Mouse (Mus musculus): ENCODE measurements around the gene Fryl. TPM values are rescaled to one million over a fixed set of nuclear protein-coding genes. Genes with fewer than 3 reads are reported as not detected.
A peak's percentile ranks its signal among the peaks of the same experiment; 100 is the strongest.

The Fryl gene
- 43.1 and 69.8 TPM in 2 replicates for polyA plus RNA-seq (2012; rRNA removed)

GRCm38 (mm10) chr5:73256352-73257065 is at the start of gene Fryl:
TSS of gene Fryl (minus strand) at chr5:73256619.
- peak; percentile 100 for DNase-seq (ENCODE audit: low read depth)
- TF ChIP-seq CTCF (IDR thresholded peaks at IDR 0.05; ENCODE audit: borderline replicate concordance, extremely low read depth, insufficient read depth, insufficient read length) = no peak
- TF ChIP-seq POLR2A (IDR thresholded peaks at IDR 0.05; ENCODE audit: borderline replicate concordance, extremely low read depth, insufficient read depth, insufficient read length, poor library complexity, severe bottlenecking) = peak; percentile 59; the same call in 1 of the 2 replicates

GRCm38 (mm10) chr5:73304507-73304906 is 48.1 kb upstream of the Fryl start:
- no peak for TF ChIP-seq CTCF (IDR thresholded peaks at IDR 0.05; ENCODE audit: borderline replicate concordance, extremely low read depth, insufficient read depth, insufficient read length)
- no peak for TF ChIP-seq POLR2A (IDR thresholded peaks at IDR 0.05; ENCODE audit: borderline replicate concordance, extremely low read depth, insufficient read depth, insufficient read length, poor library complexity, severe bottlenecking)
- DNase-seq (ENCODE audit: low read depth) = no peak

- no peak for TF ChIP-seq CTCF (IDR thresholded peaks at IDR 0.05; ENCODE audit: borderline replicate concordance, extremely low read depth, insufficient read depth, insufficient read length)
- TF ChIP-seq POLR2A (IDR thresholded peaks at IDR 0.05; ENCODE audit: borderline replicate concordance, extremely low read depth, insufficient read depth, insufficient read length, poor library complexity, severe bottlenecking) = no peak
- no peak for DNase-seq (ENCODE audit: low read depth)
Observed at GRCm38 (mm10) chr5:73301601-73302307, 45.3 kb upstream of the Fryl start.

GRCm38 (mm10) chr5:73295916-73296315 is 39.5 kb upstream of the Fryl start:
- TF ChIP-seq POLR2A (IDR thresholded peaks at IDR 0.05; ENCODE audit: borderline replicate concordance, extremely low read depth, insufficient read depth, insufficient read length, poor library complexity, severe bottlenecking) = no peak
- no peak for TF ChIP-seq CTCF (IDR thresholded peaks at IDR 0.05; ENCODE audit: borderline replicate concordance, extremely low read depth, insufficient read depth, insufficient read length)

GRCm38 (mm10) chr5:73295016-73295415 is 38.6 kb upstream of the Fryl start:
- no peak for TF ChIP-seq CTCF (IDR thresholded peaks at IDR 0.05; ENCODE audit: borderline replicate concordance, extremely low read depth, insufficient read depth, insufficient read length)
- no peak for TF ChIP-seq POLR2A (IDR thresholded peaks at IDR 0.05; ENCODE audit: borderline replicate concordance, extremely low read depth, insufficient read depth, insufficient read length, poor library complexity, severe bottlenecking)
- no peak for DNase-seq (ENCODE audit: low read depth)

More at GRCm38 (mm10) chr5:73295916-73296315, 39.5 kb upstream of the Fryl start:
- no peak for DNase-seq (ENCODE audit: low read depth)

- no peak for DNase-seq (ENCODE audit: low read depth)
- TF ChIP-seq POLR2A (IDR thresholded peaks at IDR 0.05; ENCODE audit: borderline replicate concordance, extremely low read depth, insufficient read depth, insufficient read length, poor library complexity, severe bottlenecking) (no peak), CTCF (IDR thresholded peaks at IDR 0.05; ENCODE audit: borderline replicate concordance, extremely low read depth, insufficient read depth, insufficient read length) (no peak)
Observed at GRCm38 (mm10) chr5:73293458-73293827, 37.0 kb upstream of the Fryl start.

- peak; percentile 99 for DNase-seq (ENCODE audit: low read depth)
- TF ChIP-seq CTCF (IDR thresholded peaks at IDR 0.05; ENCODE audit: borderline replicate concordance, extremely low read depth, insufficient read depth, insufficient read length) = no peak
- peak; percentile 77; the same call in 1 of the 2 replicates for TF ChIP-seq POLR2A (IDR thresholded peaks at IDR 0.05; ENCODE audit: borderline replicate concordance, extremely low read depth, insufficient read depth, insufficient read length, poor library complexity, severe bottlenecking)
Observed at GRCm38 (mm10) chr5:73292502-73293457, 36.4 kb upstream of the Fryl start, which contains the start of gene Ociad1. TSS of gene Ociad1 (plus strand) at chr5:73292784.

GRCm38 (mm10) chr5:73289900-73290299 is 33.5 kb upstream of the Fryl start:
- DNase-seq (ENCODE audit: low read depth) = no peak
- TF ChIP-seq POLR2A (IDR thresholded peaks at IDR 0.05; ENCODE audit: borderline replicate concordance, extremely low read depth, insufficient read depth, insufficient read length, poor library complexity, severe bottlenecking) = no peak

- no peak for DNase-seq (ENCODE audit: low read depth)
- TF ChIP-seq POLR2A (IDR thresholded peaks at IDR 0.05; ENCODE audit: borderline replicate concordance, extremely low read depth, insufficient read depth, insufficient read length, poor library complexity, severe bottlenecking) (no peak), CTCF (IDR thresholded peaks at IDR 0.05; ENCODE audit: borderline replicate concordance, extremely low read depth, insufficient read depth, insufficient read length) (no peak)
Observed at GRCm38 (mm10) chr5:73286603-73287002, 30.2 kb upstream of the Fryl start.

GRCm38 (mm10) chr5:73285470-73285978 is 29.1 kb upstream of the Fryl start:
- no peak for DNase-seq (ENCODE audit: low read depth)
- TF ChIP-seq POLR2A (IDR thresholded peaks at IDR 0.05; ENCODE audit: borderline replicate concordance, extremely low read depth, insufficient read depth, insufficient read length, poor library complexity, severe bottlenecking) = no peak
- no peak for TF ChIP-seq CTCF (IDR thresholded peaks at IDR 0.05; ENCODE audit: borderline replicate concordance, extremely low read depth, insufficient read depth, insufficient read length)

- TF ChIP-seq CTCF (IDR thresholded peaks at IDR 0.05; ENCODE audit: borderline replicate concordance, extremely low read depth, insufficient read depth, insufficient read length) (no peak), POLR2A (IDR thresholded peaks at IDR 0.05; ENCODE audit: borderline replicate concordance, extremely low read depth, insufficient read depth, insufficient read length, poor library complexity, severe bottlenecking) (no peak)
- no peak for DNase-seq (ENCODE audit: low read depth)
Observed at GRCm38 (mm10) chr5:73284046-73284445, 27.6 kb upstream of the Fryl start.

Measured in brain, embryonic 14.5 days (tissue).